Mouse (Mus musculus) neutrophil, adult 65 days (primary cell): ENCODE data around the gene Bicra. TPM values are rescaled to one million over a fixed set of nuclear protein-coding genes. Genes with fewer than 3 reads are reported as not detected.

Experiments used
- total RNA-seq: library from RNA; stranded (reverse); gene quantifications from 2 replicates; pipeline ENCODE4 v1.2.4, GENCODE M21; 2023

Gene Bicra
- 28.1 and 31.4 TPM in 2 replicates for total RNA-seq

DNA sequence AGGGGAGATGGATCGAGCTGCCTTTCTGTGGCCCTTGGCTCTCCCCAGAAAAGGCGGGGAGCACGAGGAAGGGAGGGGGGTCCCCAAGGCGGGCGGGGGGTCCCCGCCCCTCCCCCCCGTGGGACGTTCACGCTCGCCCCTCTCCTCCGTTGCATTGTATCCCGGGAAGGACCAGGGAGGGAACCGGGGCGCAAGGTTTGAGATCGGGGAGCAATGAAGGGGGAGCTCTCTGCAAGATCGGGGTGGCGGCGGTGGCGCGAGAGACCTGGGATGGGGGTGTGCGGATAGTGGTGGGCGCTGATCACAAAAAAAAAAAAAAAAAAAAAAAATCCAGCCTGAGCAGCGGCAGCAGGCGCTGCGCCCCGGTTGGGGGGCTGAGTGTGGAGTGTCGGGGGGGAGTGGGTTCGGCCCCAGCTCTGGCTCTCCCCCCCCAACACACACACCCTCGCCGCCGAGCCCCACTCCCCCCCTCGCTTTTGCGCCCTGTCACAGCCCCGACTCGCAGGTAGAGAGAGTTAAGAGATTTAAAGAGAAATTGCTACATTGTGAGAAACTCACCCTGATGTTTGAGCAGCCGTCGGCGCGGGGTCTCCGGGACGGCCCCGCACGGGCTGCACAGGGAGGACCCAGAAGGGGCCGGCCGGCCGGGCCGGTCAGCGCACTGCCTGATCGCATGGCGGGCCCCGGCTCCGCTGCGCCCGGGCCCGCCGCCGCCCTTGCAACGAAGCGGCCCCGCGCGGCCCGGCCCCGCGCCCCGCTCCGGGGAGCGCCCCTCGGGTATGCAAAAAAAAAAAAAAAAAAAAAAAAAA lies at the start of gene Bicra:
Bicra (minus strand) TSS at position 584 of the 809 bp plus-strand sequence.

DNA sequence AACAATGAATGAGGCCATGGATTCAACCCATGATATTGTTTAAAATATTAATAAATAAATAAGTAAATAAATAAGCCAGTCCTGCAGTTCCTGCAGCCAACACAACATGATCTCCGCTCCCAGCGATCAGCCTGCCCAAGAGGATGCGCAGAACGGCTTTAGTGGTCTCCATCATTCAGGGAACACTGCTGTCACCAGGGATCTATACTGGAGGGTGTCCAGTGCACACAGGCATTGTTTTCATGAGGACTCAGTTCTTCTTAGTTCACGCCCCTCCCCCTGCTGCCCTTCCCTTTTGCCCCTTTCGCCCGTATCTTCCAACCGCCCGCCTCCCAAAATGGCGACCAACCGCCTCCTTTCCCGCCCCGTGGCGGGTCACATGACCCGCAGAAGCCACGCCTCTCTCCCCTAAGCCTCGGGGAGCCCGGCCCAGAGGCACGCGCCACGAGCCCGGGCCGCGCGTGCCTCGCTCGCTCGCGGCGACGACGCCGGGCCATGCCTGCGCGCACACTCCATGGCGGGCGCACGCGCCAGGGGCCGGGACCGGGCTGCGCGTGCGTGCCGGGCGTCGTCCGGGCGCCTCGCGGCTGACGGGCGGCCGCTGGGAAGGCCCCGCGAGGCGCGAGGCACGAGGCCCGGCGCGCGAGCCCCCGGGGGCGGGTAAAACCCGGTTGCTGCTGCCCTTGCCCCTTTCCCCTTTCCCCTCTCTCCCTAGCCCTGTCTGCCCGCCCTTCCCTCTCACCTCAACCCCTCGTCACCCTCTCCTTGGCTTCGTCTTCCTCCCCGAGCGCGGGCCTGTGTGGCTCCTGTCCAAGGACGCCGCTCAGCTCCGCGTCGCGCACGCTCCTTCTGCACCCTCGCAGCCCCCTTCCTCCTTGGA lies 13.7 kb upstream of the Bicra start, which contains the start of gene Zfp541:
Zfp541 (plus strand) TSS at position 596 of the 880 bp plus-strand sequence.

DNA sequence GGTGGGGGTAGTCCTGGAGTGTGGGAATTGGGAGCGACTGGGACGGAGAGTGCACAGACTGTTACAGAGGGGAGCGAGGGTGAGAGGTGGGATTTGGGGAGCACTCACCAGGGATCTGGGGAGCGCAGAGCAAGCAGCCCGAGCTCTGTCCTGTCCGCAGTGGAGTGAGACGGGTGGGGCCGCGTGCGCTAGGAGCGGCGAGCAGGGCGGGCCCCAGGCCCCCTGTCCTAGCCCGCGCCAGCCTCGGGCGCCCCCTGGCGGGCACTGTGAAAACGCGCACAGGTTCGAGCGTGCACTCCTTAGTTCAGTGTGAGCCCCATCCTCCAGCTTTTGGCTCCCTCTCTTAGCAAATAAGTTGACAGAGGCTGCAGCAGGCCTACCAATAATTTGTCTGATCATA lies 80.4 kb downstream of the Bicra start, which contains the start of gene Ehd2:
Ehd2 (minus strand) TSS at position 256 of the 400 bp plus-strand sequence.

DNA sequence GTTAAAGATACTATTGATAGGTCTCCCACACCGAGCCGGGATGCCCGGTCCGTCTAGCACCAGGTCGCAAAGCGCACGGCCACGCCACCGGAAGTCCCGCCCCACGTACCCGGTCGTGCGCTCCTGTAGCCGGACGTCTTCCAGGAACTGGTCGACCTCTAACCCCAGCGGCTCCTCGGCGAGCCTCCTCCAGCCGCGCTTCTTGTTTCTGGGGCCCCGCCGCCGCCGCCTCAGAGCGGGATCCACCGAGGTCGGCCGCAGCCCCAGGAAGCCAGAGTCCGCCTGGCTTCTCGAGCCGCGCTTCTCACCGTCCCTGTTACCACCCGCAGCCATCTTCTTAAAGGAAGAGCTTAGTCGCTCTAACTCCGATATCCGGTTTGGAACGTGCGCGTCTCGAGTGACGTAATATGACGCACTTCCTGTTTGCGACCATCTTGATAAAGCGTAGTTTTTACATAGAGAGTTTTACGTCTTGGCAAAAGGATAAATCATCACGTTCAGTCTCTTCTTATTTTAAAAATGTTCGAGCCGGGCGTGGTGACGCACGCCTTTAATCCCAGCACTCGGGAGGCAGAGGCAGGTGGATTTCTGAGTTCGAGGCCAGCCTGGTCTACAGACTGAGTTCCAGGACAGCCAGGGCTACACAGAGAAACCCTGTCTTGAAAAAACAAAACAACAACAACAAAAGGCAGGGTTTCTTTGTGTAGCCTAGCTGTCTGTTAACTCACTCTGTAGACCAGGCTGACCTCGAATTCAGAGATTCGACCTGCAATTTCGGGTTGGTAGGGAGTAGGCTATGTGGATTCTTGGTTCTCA lies 101.8 kb downstream of the Bicra start, which contains the start of gene Nop53:
Nop53 (minus strand) TSS at position 354 of the 816 bp plus-strand sequence.

GRCm38 (mm10) chr7:15922220-15922773 lies 125.4 kb downstream of the Bicra start, which contains the start of gene Selenow:
Gene Selenow, minus strand, starts transcription at chr7:15922402.

Other genes with a start within 250 kb of the Bicra start
- not detected in 2 replicates for gene Obox6, start 208.2 kb downstream of the Bicra start, total RNA-seq
- gene Crx, start 168.0 kb downstream of the Bicra start, total RNA-seq: not detected in 2 replicates
- not detected in 2 replicates for gene Crxos, start 165.3 kb downstream of the Bicra start, total RNA-seq
- 15.2 and 15.5 TPM in 2 replicates for gene Selenow, start 125.5 kb downstream of the Bicra start, total RNA-seq
- 148 and 177 TPM in 2 replicates for gene Nop53, start 101.8 kb downstream of the Bicra start, total RNA-seq
- 0.14 TPM in 1 of 2 replicates, not detected in the other for gene Ehd2, start 80.4 kb downstream of the Bicra start, total RNA-seq
- 0.50 and 0.66 TPM in 2 replicates for gene Zfp541, start 13.9 kb upstream of the Bicra start, total RNA-seq
- gene Napa, start 50.5 kb upstream of the Bicra start, total RNA-seq: 246 and 292 TPM in 2 replicates
- 14.9 and 15.4 TPM in 2 replicates for gene Kptn, start 72.0 kb upstream of the Bicra start, total RNA-seq
- 0.13 and 0.14 TPM in 2 replicates for gene Slc8a2, start 81.9 kb upstream of the Bicra start, total RNA-seq
- gene Meis3, start 127.2 kb upstream of the Bicra start, total RNA-seq: 0.66 TPM in 1 of 2 replicates, not detected in the other
- 17.9 and 21.1 TPM in 2 replicates for gene Dhx34, start 174.1 kb upstream of the Bicra start, total RNA-seq
- 25.9 and 27.4 TPM in 2 replicates for gene C5ar2, start 196.2 kb upstream of the Bicra start, total RNA-seq
- gene C5ar1, start 211.6 kb upstream of the Bicra start, total RNA-seq: 567 and 627 TPM in 2 replicates
- 12.8 and 16.8 TPM in 2 replicates for gene Inafm1, start 225.7 kb upstream of the Bicra start, total RNA-seq
- gene Ccdc9, start 238.9 kb upstream of the Bicra start, total RNA-seq: 232 and 320 TPM in 2 replicates